Mouse (Mus musculus): ENCODE results near the gene Slc38a8. TPM values are rescaled to one million over a fixed set of nuclear protein-coding genes. Genes with fewer than 3 reads are reported as not detected.

The Slc38a8 gene
- total RNA-seq, 1 experiment from 2014 or later: not detected

DNA sequence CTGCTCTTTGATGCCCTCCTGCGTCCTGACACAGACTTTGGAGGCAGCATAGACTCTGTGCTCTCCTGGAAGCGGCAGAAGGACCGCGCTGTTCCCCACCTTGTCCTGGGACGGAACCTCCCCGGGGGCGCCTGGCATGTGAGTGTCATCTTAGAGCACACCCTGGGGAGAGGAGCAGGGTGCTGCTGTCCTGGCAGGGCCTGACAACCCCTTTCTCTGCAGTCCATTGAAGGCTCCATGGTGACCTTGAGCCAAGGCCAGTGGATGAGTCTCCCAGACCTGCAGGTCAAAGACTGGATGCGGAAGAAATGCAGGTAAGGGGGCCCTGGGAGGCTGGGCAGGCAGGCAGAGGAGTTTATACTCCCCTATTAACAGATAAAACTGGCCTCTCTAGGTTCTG is 58.5 kb downstream of the Slc38a8 start:
- no peak for ATAC-seq (replicated peaks; ENCODE audit: insufficient number of reproducible peaks, low FRiP score, low TSS enrichment, poor library complexity, severe bottlenecking)

GRCm38 (mm10) chr8:119442013-119442412 is 59.5 kb downstream of the Slc38a8 start:
- 0 out of 2 replicates have a peak, but pooled peaks have one; percentile 11 for ATAC-seq (replicated peaks; ENCODE audit: insufficient number of reproducible peaks, low FRiP score, low TSS enrichment, poor library complexity, severe bottlenecking)

DNA sequence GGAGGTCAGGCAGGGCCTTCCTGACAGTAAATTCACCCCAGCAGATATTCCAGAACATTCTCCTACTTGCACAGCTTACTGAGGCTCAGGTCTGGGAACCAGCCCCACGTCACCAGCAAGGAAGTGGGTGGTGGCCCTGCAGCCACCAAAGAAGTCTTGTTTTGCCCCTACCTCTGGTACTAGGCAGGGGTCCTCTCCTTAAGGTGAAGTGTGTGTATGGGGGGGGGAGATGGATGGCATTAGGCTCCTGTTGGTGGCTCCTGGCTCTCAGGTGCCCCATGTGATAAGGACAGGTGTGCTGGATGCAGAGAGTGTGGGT is 60.6 kb downstream of the Slc38a8 start:
- no peak for ATAC-seq (replicated peaks; ENCODE audit: insufficient number of reproducible peaks, low FRiP score, low TSS enrichment, poor library complexity, severe bottlenecking)

DNA sequence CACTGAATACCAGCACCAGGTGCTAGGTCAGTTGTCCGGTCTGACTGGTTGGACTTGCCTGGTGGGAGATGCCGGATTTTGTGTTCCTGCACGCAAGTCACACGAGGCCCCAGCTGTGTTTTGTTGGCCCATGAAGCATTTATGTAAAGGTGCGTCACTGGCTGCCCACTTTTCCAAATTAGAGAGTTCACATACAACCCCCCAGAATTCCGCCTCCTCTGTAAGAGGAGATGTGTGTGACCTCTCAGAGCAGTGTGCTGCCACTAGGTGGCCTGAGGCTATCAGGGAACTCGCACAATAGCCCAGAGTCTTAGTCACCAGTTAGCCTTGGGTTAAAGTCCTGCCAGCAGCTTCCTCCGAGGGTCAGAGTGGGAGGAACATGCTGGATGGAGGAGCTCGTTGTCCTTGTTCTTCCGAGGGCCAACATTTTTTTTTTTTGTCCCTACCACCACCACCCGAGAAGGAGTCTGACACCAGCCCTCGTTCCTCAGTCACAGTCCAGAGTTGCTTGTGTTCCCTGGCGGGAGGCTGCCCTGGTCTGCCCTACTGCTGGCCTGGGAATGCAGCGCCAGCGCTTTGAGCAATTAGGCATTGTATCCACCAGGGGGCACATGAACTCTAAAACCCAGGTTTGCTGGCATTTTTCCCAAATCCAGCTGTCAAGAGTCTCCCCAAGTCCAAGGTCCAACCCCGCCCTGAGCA is 61.1 kb downstream of the Slc38a8 start:
- ATAC-seq (replicated peaks; ENCODE audit: insufficient number of reproducible peaks, low FRiP score, low TSS enrichment, poor library complexity, severe bottlenecking): no peak; the same call in 1 of the 2 replicates

- ATAC-seq (replicated peaks; ENCODE audit: insufficient number of reproducible peaks, low FRiP score, low TSS enrichment, poor library complexity, severe bottlenecking): no peak
These were observed 61.6 kb downstream of the Slc38a8 start for GRCm38 (mm10) chr8:119439893-119440249.

GRCm38 (mm10) chr8:119439424-119439823 is 62.1 kb downstream of the Slc38a8 start:
- ATAC-seq (replicated peaks; ENCODE audit: insufficient number of reproducible peaks, low FRiP score, low TSS enrichment, poor library complexity, severe bottlenecking): no peak

DNA sequence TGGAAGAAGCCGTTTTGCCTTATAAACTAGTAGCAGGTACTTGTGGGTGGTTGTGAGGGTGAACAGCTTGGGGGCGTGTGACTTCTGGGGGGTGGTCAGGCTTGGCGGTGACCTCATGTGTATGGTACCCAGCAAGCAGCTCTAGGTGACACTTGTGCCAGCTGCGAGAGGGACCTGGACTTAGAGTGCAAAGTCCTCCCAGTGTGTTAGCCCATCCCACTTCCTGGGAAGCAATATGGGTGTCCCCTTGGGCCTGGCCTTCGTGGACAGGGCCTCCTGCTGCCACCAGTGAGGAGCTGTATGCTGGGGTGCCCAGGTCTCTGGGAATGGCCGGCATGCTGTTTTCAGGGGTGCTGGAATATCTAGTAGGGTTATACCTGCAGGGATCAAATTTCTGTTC is 62.6 kb downstream of the Slc38a8 start:
- no peak for ATAC-seq (replicated peaks; ENCODE audit: insufficient number of reproducible peaks, low FRiP score, low TSS enrichment, poor library complexity, severe bottlenecking)

DNA sequence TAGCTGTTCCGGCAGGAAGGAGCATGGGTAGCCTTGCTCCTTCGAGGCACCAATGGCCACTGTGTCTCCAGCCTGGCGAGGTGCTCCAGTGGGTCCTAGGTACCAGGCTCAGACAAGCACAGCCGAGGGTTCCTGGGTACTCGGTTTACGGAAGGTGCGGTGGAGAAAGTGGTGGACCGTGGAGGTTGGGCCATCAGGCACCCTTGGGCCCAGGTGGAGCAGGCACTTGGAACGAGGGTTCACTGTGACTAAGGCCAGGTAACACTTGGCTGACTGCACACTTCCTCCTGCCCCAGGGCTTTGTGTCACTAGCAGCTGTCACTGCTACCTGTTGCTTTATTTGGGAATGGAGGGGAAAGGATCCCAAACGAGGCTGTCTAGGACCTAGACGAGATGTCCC is 64.0 kb downstream of the Slc38a8 start:
- ATAC-seq (replicated peaks; ENCODE audit: insufficient number of reproducible peaks, low FRiP score, low TSS enrichment, poor library complexity, severe bottlenecking): no peak

DNA sequence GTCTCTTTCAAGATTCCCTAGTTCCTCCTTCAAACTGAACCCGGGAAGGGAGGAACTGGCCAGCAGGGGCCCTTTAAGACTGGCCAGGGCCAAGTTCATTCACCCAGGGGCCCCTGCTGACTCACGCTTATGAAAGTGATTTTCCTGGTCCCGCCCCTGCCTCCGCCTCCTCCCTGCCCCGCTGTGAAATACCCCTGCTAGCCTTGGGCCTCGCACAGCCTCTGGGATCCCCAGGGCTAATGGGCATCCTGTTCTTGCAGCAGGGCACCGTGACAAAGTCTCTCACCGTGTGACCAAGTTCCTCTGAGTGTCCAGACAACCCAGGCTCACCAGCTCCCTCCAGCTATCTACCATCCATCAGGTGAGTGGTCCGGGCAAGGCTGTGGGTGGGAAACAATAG is 64.6 kb downstream of the Slc38a8 start:
- peak; percentile 77 for ATAC-seq (replicated peaks; ENCODE audit: insufficient number of reproducible peaks, low FRiP score, low TSS enrichment, poor library complexity, severe bottlenecking)

- ATAC-seq (replicated peaks; ENCODE audit: insufficient number of reproducible peaks, low FRiP score, low TSS enrichment, poor library complexity, severe bottlenecking): no peak
These were observed 65.2 kb downstream of the Slc38a8 start for GRCm38 (mm10) chr8:119436331-119436730.

DNA sequence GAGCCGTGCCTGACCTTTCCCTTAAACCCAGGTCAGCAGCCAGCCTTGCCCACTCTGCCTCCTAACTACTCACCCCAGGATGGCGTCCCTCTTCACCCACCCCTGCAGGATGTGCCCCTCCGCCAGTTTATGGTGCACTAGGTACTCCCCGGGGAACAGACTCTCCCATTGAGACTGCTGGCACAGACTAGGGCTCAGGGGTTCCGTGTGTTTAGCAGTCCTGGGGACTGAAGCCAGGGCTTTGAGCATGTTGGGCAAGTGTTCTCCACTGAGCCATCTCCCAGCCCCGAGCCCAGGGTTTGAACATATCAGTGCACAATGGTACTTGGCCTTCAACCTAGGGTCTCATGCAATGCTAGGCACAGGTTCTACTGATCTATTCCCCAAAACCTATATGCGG is 66.0 kb downstream of the Slc38a8 start:
- no peak for ATAC-seq (replicated peaks; ENCODE audit: insufficient number of reproducible peaks, low FRiP score, low TSS enrichment, poor library complexity, severe bottlenecking)

DNA sequence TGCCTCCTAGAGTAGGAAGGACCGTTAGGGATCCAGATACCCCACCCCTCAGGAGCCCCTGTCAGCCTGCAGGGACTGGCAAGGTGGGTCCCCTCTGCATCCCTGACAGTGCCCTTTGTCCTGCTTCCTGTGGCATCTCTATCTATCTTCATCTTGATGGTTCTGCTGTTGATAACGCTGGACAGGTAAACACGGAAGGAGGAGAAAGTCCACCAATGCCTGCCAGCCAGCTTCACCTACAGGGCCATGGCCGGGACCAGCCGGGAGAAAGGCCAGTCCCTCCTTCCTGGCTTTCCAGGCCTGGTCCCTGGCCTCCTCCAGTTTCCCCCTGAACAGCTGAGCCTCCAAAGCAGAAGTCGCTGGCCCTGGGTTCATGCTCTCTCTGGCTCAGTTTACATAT is 66.9 kb downstream of the Slc38a8 start:
- no peak for ATAC-seq (replicated peaks; ENCODE audit: insufficient number of reproducible peaks, low FRiP score, low TSS enrichment, poor library complexity, severe bottlenecking)

GRCm38 (mm10) chr8:119433582-119434174 is 67.8 kb downstream of the Slc38a8 start, which contains the start of gene Osgin1:
Osgin1 (plus strand) TSS chr8:119434124.
- ATAC-seq (replicated peaks; ENCODE audit: insufficient number of reproducible peaks, low FRiP score, low TSS enrichment, poor library complexity, severe bottlenecking): no peak

DNA sequence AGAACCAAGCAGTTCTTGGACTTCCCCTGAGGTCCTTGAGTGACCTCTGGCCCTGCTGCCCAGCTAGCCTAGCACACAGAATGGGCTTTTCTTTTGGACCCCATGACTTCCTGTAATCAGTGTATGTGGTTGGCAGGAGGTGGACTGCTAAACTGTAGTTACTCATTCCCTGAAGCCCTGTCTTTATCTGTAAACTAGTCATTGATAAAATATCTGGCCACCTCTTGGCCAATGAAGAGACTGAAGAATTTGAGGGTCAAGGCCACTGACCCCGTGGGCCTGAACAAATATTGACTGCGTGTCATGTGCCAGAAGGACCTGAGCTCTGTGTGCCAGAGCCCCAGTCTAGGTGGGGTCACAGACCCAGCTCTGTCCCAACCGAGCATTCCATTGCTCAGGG is 69.1 kb downstream of the Slc38a8 start:
- ATAC-seq (replicated peaks; ENCODE audit: insufficient number of reproducible peaks, low FRiP score, low TSS enrichment, poor library complexity, severe bottlenecking): no peak

- no peak for ATAC-seq (replicated peaks; ENCODE audit: insufficient number of reproducible peaks, low FRiP score, low TSS enrichment, poor library complexity, severe bottlenecking)
These were observed 70.8 kb downstream of the Slc38a8 start for GRCm38 (mm10) chr8:119430690-119431089.

DNA sequence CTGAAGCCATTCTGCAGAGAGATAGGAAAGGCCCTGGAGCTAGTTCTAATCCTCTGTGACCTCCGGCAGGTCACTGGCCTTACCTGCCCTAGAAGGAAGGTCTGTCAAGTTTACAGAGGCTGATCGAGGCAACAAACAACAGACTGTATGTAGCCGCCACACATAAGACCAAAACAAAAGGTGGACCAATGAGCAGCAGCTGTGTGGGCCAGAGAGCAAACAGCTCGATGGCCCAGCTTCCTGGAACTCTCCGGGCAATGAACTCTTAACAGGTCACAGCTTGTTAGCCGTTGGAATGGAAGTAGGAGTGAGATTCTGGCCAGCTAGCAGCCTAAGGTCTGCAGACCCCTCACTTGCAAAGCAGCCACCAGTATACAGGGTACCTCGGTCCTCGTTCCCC is 71.2 kb downstream of the Slc38a8 start:
- ATAC-seq (replicated peaks; ENCODE audit: insufficient number of reproducible peaks, low FRiP score, low TSS enrichment, poor library complexity, severe bottlenecking): no peak

Other genes starting within 250 kb of the Slc38a8 start
- 75.3 to 78.1 TPM (median 76.0 TPM) in 3 replicates for gene Hsbp1, start 157.2 kb downstream of the Slc38a8 start, total RNA-seq (2017)
- 8.7 to 15.0 TPM (median 10.3 TPM) in 3 replicates for gene Mlycd, start 106.8 kb downstream of the Slc38a8 start, total RNA-seq (2017)
- gene Osgin1, start 67.6 kb downstream of the Slc38a8 start, total RNA-seq (2017): 6.2 to 9.9 TPM (median 7.8 TPM) in 3 replicates
- gene Necab2, start 55.0 kb downstream of the Slc38a8 start, total RNA-seq (2017): not detected in 3 replicates
- 25.1 to 55.3 TPM (median 48.6 TPM) in 3 replicates for gene Mbtps1, start 57.0 kb upstream of the Slc38a8 start, total RNA-seq (2017)
- gene Hsdl1, start 73.5 kb upstream of the Slc38a8 start, total RNA-seq (2017): 25.5 to 34.2 TPM (median 27.4 TPM) in 3 replicates
- 1.3 TPM in 1 of 3 replicates, not detected in the others for gene Dnaaf1, start 73.5 kb upstream of the Slc38a8 start, total RNA-seq (2017)
- gene Taf1c, start 103.5 kb upstream of the Slc38a8 start, total RNA-seq (2017): 4.6 to 8.2 TPM (median 6.0 TPM) in 3 replicates
- not detected in 3 replicates for gene Adad2, start 111.0 kb upstream of the Slc38a8 start, total RNA-seq (2017)
- not detected in 3 replicates for gene Kcng4, start 134.0 kb upstream of the Slc38a8 start, total RNA-seq (2017)
- gene Wfdc1, start 164.7 kb upstream of the Slc38a8 start, total RNA-seq (2017): not detected in 3 replicates
- gene Atp2c2, start 198.3 kb upstream of the Slc38a8 start, total RNA-seq (2017): not detected in 3 replicates

Data from monocyte, adult 5-6 weeks (primary cell).